Mouse (Mus musculus) embryonic facial prominence, embryonic 10.5 days (tissue): ENCODE data around the gene Epn1. TPM values are rescaled to one million over a fixed set of nuclear protein-coding genes. Genes with fewer than 3 reads are reported as not detected.

Experiments
- DNase-seq: peaks from one replicate; pipeline ENCODE4 v3.0.0-alpha.2; 2017; ENCODE audit warnings: low spot score
- H3K27ac ChIP-seq: fragments of 300-500 bp; sonication (generic); replicated peaks from 2 replicates; pipeline ENCODE4 v1.5.1; 2016; ENCODE audit warnings: mild to moderate bottlenecking
- H3K27me3 ChIP-seq: fragments of 300-500 bp; sonication (generic); replicated peaks from 2 replicates; pipeline ENCODE4 v1.6.1; 2016; ENCODE audit warnings: low read depth, mild to moderate bottlenecking; ENCODE audit not compliant: poor library complexity, severe bottlenecking
- H3K36me3 ChIP-seq: fragments of 300-500 bp; sonication (generic); replicated peaks from 2 replicates; pipeline ENCODE4 v1.6.1; 2016; ENCODE audit warnings: mild to moderate bottlenecking, moderate library complexity
- H3K4me1 ChIP-seq: fragments of 300-500 bp; sonication (generic); 2 replicates; pipeline ENCODE4 v1.6.1; 2016
- H3K4me3 ChIP-seq: fragments of 300-500 bp; sonication (generic); 2 replicates; pipeline ENCODE4 v1.5.1; 2016; ENCODE audit warnings: mild to moderate bottlenecking, moderate library complexity
- H3K9me3 ChIP-seq: fragments of 300-500 bp; sonication (generic); 2 replicates; pipeline ENCODE4 v1.6.1; 2016; ENCODE audit warnings: mild to moderate bottlenecking
- WGBS: fragments of 180-500 bp; shearing (Covaris S2); methylation state at CpG from one replicate; pipeline ENCODE4 v1.1.7; 2016; 5-methylcytosine and 5-hydroxymethylcytosine counted together
- polyA plus RNA-seq: library from polyadenylated mRNA; unstranded; fragments of >200 nt; fragmentation: Nextera tagmentation; extraction: Ambion mirVana; gene quantifications from 2 replicates; pipeline ENCODE4 v1.2.1, GENCODE M21; 2016

Gene Epn1
- polyA plus RNA-seq, 1 experiment from 2014 or later, result 58.8 TPM

DNA sequence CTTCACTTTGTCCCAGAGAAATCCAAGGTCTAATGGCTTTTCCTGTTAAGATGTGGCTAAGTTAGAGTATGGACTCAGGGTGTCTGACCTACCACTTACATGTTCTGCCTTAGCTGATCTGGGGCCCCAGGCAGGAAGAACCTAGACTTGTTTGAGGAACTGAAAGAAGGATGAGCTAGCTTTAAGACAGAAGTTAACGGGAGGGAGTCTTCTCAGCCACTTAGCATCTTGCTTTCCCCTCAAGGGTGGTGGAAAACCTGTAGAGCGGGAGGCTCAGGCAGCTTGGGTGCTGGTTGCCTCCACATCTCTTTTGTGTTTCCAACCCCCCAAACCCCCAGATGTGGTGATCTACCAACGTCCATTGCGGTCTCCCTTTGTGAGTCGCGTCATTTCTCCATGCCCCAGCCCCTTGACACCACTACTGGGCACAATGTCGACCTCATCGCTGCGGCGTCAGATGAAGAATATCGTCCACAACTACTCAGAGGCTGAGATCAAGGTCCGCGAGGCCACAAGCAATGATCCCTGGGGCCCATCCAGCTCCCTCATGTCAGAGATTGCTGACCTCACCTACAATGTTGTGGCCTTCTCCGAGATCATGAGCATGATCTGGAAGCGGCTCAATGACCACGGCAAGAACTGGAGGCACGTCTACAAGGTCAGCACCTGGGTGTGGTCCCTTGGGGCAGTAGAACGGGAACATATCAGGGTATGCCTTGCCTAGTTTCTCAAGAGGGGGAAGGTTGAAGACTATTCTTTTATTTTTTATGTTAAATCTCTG lies 3.5 kb downstream of the Epn1 start:
- no peak for DNase-seq
- H3K9me3 ChIP-seq, result no peaks in the 10 kb centered on the region
- no peaks in the 10 kb centered on the region for H3K27me3 ChIP-seq
- H3K4me1 ChIP-seq, result peaks cover 17% of the 10 kb centered on the region
- H3K36me3 ChIP-seq, result peaks cover 77% of the 10 kb centered on the region
- no peak overlapping the region for H3K27ac ChIP-seq
- no peak overlapping the region for H3K4me3 ChIP-seq
- 91% methylated on average over 18 of the region's 18 CpGs for WGBS

DNA sequence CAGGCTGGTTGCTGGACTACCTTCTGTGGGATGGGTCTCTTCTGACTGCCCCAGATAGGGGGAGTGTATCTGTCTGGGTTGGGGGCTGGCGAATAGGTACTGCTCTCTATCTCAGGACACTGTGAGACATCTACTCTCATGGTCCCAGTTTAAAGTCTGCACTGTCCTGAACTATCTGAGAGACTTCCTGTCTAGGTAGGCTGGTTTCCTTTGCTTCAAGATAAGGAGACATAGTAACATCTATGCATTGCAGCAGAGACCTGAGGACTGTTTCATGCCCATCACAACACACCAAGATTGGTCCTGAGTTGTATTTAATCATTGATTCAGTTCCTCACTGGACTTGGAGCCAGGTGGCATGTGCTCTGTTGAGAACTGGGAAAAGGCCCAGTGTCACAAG lies 5.5 kb downstream of the Epn1 start:
- no peak for DNase-seq
- peaks cover 15% of the 10 kb centered on the region for H3K4me1 ChIP-seq
- no peak overlapping the region for H3K4me3 ChIP-seq
- WGBS, result 94% methylated on average over 1 of the region's 1 CpGs
- no peaks in the 10 kb centered on the region for H3K9me3 ChIP-seq
- no peak overlapping the region for H3K27ac ChIP-seq
- H3K27me3 ChIP-seq, result no peaks in the 10 kb centered on the region
- H3K36me3 ChIP-seq, result peaks cover 83% of the 10 kb centered on the region

DNA sequence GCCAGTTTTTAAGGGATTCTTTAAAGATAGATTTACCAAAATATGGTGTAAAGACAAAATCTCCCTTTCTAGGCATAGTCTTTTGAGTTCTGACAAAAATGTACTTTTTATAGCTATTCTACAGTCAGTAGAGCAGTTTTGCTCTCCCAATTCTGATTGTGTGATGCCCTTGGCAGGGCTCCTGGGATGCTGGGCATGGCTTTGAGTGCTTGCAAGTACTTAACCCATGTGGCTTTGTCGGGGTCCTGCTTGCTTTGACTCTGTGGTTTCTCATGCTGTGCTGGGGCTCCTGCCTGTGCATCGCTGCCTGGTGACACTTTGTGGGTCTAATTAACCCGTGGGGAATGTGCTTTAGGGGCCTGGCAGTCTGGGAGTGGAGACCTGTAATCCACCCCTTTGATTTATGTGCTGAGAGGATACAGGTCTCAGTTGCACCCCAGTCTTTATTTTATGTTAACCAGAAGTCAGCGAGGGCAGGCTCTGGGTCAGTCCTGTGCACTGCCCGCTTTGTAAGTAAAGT lies 6.9 kb downstream of the Epn1 start:
- H3K27ac ChIP-seq, result no peak overlapping the region
- H3K4me3 ChIP-seq, result no peak overlapping the region
- peaks cover 95% of the 10 kb centered on the region for H3K36me3 ChIP-seq
- DNase-seq, result no peak
- no peaks in the 10 kb centered on the region for H3K27me3 ChIP-seq
- 85% methylated on average over 5 of the region's 5 CpGs for WGBS
- H3K9me3 ChIP-seq, result no peaks in the 10 kb centered on the region
- 0 out of 2 replicates have a peak, but pooled peaks cover under 1% of the 10 kb centered on the region for H3K4me1 ChIP-seq

DNA sequence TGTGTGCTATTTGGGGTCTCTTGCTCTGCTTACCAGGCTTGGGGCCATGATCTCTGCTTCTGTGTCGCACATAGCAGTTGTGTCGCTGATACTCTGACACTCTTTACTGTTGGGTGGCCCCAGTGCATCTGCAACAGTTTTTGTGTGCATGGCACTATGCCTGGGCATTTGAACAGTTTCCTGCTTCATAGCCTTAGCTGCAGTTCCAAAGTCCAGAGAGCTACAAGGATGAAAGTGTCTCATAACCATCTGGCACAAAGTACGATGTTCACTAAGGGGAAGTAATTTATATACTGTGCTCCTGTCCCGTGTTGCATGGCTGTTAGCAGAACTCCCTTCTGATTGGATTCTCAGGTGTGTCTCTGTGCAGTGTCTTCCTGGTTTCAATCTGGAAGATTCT lies 7.9 kb downstream of the Epn1 start:
- Histone ChIP-seq H3K27me3 (no peaks in the 10 kb centered on the region), H3K4me3 (no peak overlapping the region), H3K27ac (no peak overlapping the region), H3K36me3 (peaks cover 97% of the 10 kb centered on the region), H3K9me3 (no peaks in the 10 kb centered on the region), H3K4me1 (no peaks in the 10 kb centered on the region)
- 94% methylated on average over 4 of the region's 4 CpGs for WGBS
- DNase-seq, result no peak

DNA sequence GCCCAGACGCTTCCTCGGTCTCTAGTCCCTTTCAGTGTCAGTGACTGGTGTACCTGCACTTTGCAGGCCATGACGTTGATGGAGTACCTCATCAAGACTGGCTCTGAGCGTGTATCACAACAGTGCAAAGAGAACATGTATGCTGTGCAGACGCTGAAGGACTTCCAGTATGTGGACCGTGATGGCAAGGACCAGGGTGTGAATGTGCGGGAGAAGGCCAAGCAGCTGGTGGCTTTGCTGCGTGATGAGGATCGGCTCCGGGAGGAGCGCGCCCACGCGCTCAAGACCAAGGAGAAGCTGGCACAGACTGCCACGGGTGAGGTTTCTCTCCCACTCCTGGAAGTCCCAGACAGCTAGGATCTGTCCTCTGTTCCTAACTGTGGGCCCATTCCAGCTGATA lies 9.8 kb downstream of the Epn1 start:
- no peak overlapping the region for H3K27ac ChIP-seq
- WGBS, result 96% methylated on average over 15 of the region's 15 CpGs
- no peaks in the 10 kb centered on the region for H3K4me1 ChIP-seq
- H3K4me3 ChIP-seq, result no peak overlapping the region
- no peaks in the 10 kb centered on the region for H3K27me3 ChIP-seq
- DNase-seq, result no peak
- H3K36me3 ChIP-seq, result peaks cover 97% of the 10 kb centered on the region
- H3K9me3 ChIP-seq, result no peaks in the 10 kb centered on the region

DNA sequence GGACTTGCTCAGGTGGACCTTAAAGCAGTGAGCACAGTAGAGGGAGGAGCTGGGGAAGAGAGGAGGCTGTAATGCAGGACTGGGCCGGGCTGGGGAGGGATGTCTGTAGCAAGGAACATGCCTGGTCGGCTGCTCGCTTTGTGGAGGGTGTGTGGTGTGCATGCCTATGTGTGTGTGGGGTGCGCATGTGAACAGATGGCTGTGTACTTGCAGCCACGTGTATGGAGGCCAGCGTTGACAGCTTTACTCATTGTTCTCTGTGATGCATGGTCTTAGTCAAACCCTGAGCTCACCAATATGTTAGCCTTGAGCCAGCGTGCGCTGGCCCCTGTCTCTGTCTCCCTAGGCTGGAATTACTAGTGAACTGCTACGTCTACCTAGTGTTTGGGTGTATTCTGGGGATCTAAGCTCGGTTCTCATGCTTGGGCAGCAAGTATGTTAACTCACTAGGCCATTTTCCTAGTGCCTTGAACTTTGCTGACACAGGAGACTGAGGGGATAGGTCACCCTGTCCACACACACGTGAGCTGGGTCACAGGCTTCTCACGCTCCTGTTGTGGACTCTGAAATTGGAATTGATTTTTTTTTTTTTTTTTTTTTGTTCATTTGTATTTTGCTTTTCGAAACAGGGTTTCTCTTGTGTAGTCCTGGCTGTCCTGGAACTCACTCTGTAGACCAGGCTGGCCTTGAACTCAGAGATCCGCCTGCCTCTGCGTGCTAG lies 11.1 kb downstream of the Epn1 start:
- H3K4me1 ChIP-seq, result no peaks in the 10 kb centered on the region
- 94% methylated on average over 15 of the region's 15 CpGs for WGBS
- H3K9me3 ChIP-seq, result no peaks in the 10 kb centered on the region
- no peak overlapping the region for H3K27ac ChIP-seq
- no peak overlapping the region for H3K4me3 ChIP-seq
- H3K36me3 ChIP-seq, result peaks cover 97% of the 10 kb centered on the region
- no peak for DNase-seq
- H3K27me3 ChIP-seq, result no peaks in the 10 kb centered on the region

DNA sequence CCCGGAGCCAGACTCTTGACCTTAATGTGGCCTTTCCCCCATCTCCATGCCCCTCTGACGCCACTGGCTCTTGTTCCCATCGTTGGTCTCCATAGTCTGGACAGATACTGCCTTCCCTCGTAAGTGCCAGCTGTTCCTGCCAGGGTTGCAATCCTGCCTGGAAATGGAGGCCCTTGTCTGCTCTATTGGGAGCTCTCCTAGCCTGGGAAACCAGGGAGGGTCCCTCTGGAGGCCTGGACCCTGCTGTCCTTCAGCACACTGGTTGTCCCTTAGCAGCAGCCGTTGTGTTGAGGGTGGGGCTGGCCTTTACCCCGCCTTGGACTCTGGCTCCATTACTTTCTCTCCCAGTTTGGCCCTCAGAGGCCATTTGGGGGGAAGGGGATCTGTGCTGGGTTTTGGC lies 12.3 kb downstream of the Epn1 start:
- Histone ChIP-seq H3K9me3 (0 out of 2 replicates have a peak, but pooled peaks cover 2% of the 10 kb centered on the region), H3K36me3 (peaks cover 97% of the 10 kb centered on the region), H3K27ac (no peak overlapping the region), H3K4me3 (no peak overlapping the region), H3K27me3 (no peaks in the 10 kb centered on the region), H3K4me1 (no peaks in the 10 kb centered on the region)
- WGBS, result 87% methylated on average over 6 of the region's 6 CpGs
- no peak for DNase-seq

DNA sequence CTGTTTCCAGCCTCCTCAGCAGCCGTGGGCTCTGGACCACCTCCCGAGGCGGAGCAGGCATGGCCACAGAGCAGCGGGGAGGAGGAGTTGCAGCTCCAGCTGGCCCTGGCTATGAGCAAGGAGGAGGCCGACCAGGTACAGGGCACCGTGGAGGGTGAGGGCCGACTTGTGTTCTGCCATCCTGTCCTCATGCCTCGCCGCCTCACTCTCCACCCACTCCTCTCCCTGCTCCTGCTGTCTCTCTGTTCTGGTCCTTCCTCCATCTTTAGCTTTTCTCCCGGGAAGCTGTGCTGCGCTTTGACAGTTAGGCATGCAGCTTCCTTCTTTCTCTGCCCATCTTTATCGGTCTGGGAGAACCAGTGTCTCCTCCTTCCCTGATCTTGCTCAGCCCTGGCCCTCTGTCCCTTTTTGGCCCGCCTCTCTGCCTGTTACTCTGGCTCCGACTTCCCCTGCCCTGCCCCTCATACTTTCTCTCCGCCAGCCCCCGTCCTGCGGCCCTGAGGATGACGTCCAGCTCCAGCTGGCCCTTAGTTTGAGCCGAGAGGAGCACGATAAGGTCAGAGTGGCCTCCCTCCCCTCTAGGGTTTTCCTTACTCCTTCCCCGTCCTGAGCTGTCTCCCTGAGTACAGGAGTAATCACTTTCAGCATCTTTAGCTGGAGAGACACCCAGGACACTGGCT lies 12.9 kb downstream of the Epn1 start:
- 0 out of 2 replicates have a peak, but pooled peaks cover 2% of the 10 kb centered on the region for H3K9me3 ChIP-seq
- H3K27ac ChIP-seq, result no peak overlapping the region
- no peak overlapping the region for H3K4me3 ChIP-seq
- H3K27me3 ChIP-seq, result no peaks in the 10 kb centered on the region
- WGBS, result 85% methylated on average over 21 of the region's 21 CpGs
- DNase-seq, result no peak
- no peaks in the 10 kb centered on the region for H3K4me1 ChIP-seq
- H3K36me3 ChIP-seq, result peaks cover 97% of the 10 kb centered on the region

DNA sequence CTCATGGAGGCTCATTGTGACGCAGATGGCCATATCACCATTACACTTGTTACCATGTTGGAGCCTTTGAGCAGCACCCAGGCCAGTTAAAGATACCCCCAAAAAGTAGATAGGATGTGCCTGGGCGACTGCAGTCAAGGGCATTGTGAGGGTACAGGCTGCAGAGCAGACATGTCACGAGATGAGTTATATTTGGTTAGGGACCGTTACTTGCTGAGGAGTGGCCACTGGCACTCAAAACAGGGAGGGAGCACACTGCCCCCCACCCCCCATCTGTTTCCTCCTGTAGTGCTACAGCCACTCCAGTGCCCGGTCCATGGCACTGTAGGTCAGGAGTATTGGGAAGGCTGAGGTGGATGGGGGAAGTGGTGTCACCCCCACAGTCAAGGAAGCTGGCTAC lies 18.7 kb downstream of the Epn1 start:
- H3K27ac ChIP-seq, result no peak overlapping the region

DNA sequence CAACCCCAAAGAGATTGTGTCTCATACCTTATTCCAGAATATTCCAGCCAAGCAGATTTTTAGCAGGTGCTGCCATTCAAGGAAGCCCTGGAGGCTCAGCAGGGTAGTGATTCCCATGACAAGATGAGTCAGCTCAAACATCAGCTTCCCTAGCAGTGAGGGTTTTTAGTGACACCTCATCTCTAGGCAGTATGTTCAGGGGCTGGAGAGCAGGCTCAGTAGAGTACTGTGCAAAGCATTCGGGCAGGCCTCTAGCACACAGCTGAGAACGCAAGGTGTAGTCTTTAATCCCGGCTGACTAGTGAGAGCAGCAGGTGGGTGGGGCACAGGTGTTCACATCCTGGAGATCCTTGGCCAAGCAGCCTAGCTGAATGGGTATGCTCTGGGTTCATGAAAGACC lies 19.8 kb downstream of the Epn1 start:
- peaks cover 51% of the 10 kb centered on the region for H3K36me3 ChIP-seq
- no peaks in the 10 kb centered on the region for H3K4me1 ChIP-seq
- 0 out of 2 replicates have a peak, but pooled peaks cover 2% of the 10 kb centered on the region for H3K9me3 ChIP-seq
- DNase-seq, result no peak
- H3K4me3 ChIP-seq, result no peak overlapping the region
- no peaks in the 10 kb centered on the region for H3K27me3 ChIP-seq
- no peak overlapping the region for H3K27ac ChIP-seq
- WGBS, result 91% methylated on average over 3 of the region's 3 CpGs

More for the DNA sequence above, 18.7 kb downstream of the Epn1 start:
- no peak for DNase-seq
- Histone ChIP-seq H3K27me3 (no peaks in the 10 kb centered on the region), H3K36me3 (peaks cover 62% of the 10 kb centered on the region), H3K4me3 (no peak overlapping the region), H3K4me1 (no peaks in the 10 kb centered on the region), H3K9me3 (0 out of 2 replicates have a peak, but pooled peaks cover 2% of the 10 kb centered on the region)
- 93% methylated on average over 5 of the region's 5 CpGs for WGBS

DNA sequence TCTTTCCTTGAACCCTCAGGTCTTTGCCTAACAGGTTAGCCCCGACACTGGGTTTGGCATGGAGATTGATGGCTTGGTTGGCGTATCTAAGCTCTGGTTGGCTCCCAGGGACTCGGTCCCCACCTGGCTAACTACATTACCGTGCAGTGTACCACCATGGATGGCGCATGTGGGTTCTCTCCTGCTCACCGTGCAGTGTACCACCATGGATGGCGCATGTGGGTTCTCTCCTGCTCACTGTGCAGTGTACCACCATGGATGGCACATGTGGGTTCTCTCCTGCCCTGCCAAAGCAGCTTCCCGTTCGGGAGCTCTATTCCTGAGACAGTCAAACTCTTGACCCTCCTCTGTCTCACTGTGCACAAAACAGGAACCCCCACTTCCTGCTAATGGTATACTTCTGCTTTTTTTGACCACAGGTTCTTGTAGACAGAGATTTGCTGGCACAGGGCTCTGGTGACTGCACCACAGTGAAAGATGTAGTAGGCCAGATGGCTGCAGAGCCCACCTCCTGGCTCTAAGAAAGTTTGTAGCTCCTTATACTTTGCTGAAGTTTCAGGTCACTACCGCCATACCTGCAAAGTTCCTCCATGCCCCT lies 21.1 kb downstream of the Epn1 start:
- H3K27me3 ChIP-seq, result no peaks in the 10 kb centered on the region
- H3K4me1 ChIP-seq, result no peaks in the 10 kb centered on the region
- no peak overlapping the region for H3K27ac ChIP-seq
- H3K36me3 ChIP-seq, result peaks cover 38% of the 10 kb centered on the region
- no peak overlapping the region for H3K4me3 ChIP-seq
- H3K9me3 ChIP-seq, result 0 out of 2 replicates have a peak, but pooled peaks cover 2% of the 10 kb centered on the region
- WGBS, result 90% methylated on average over 10 of the region's 10 CpGs
- DNase-seq, result no peak

DNA sequence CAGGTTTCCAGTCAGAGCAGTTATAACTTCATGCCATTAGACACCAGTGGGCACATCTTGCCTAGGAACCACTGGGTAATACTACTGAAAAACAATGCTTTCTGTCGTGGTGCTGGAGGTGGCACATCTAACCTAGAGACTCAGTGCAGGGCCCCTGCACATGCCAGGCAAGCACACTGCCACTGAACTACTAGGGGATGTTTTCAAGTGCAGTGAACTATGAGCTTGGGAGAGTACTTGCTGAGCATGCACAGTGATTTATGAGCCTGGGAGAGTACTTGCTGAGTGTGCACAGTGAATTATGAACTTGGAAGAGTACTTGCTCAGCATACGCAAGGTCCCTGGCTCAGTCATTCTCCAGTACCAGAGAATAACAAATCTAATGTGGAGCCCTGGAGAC lies 22.5 kb downstream of the Epn1 start:
- peaks cover 24% of the 10 kb centered on the region for H3K36me3 ChIP-seq
- H3K27ac ChIP-seq, result no peak overlapping the region
- H3K27me3 ChIP-seq, result no peaks in the 10 kb centered on the region
- WGBS, result 86% methylated on average over 2 of the region's 2 CpGs
- H3K4me1 ChIP-seq, result no peaks in the 10 kb centered on the region
- H3K9me3 ChIP-seq, result no peaks in the 10 kb centered on the region
- no peak overlapping the region for H3K4me3 ChIP-seq
- DNase-seq, result no peak
